Mouse (Mus musculus) heart, postnatal 4 days (tissue): ENCODE results near the gene Farp1. TPM values are rescaled to one million over a fixed set of nuclear protein-coding genes. Genes with fewer than 3 reads are reported as not detected.
A peak's percentile ranks its signal among the peaks of the same experiment; 100 is the strongest.
"Not testable (repeated sequence)": the region's sequence is repeated elsewhere in the genome, so short reads cannot be mapped to it uniquely, and the experiment has no call there.

Experiments
- DNase-seq: peaks from one replicate; pipeline ENCODE4 v3.0.0; 2021
- total RNA-seq, 2 experiments: library from RNA; stranded (reverse); gene quantifications; 2 replicates each; pipeline ENCODE4 v1.2.3; 2021

Gene Farp1
- total RNA-seq, 2 experiments from 2014 or later: 42.9 to 43.2 TPM

- no peak for DNase-seq
Observed at GRCm38 (mm10) chr14:121186402-121186894, 151.4 kb downstream of the Farp1 start.

- not testable (repeated sequence) for DNase-seq
Observed at GRCm38 (mm10) chr14:121189840-121190239, 154.8 kb downstream of the Farp1 start.

GRCm38 (mm10) chr14:121190386-121190785 lies 155.4 kb downstream of the Farp1 start:
- DNase-seq: peak; percentile 36

GRCm38 (mm10) chr14:121191739-121192138 lies 156.7 kb downstream of the Farp1 start:
- peak; percentile 63 for DNase-seq

- DNase-seq: no peak
Observed at GRCm38 (mm10) chr14:121192394-121192793, 157.4 kb downstream of the Farp1 start.

- no peak for DNase-seq
Observed at GRCm38 (mm10) chr14:121193981-121194380, 159.0 kb downstream of the Farp1 start.

- DNase-seq: no peak
Observed at GRCm38 (mm10) chr14:121198915-121199572, 164.0 kb downstream of the Farp1 start.

GRCm38 (mm10) chr14:121199789-121200188 lies 164.8 kb downstream of the Farp1 start:
- peak; percentile 30 for DNase-seq

- DNase-seq: no peak
Observed at GRCm38 (mm10) chr14:121200353-121200752, 165.4 kb downstream of the Farp1 start.

- no peak for DNase-seq
Observed at GRCm38 (mm10) chr14:121201178-121201577, 166.2 kb downstream of the Farp1 start.

GRCm38 (mm10) chr14:121205459-121205858 lies 170.5 kb downstream of the Farp1 start:
- DNase-seq: no peak

- peak; percentile 10 for DNase-seq
Observed at GRCm38 (mm10) chr14:121207441-121208158, 172.6 kb downstream of the Farp1 start.

GRCm38 (mm10) chr14:121208159-121208515 lies 173.1 kb downstream of the Farp1 start:
- DNase-seq: no peak

- no peak for DNase-seq
Observed at GRCm38 (mm10) chr14:121210318-121210717, 175.3 kb downstream of the Farp1 start.

- DNase-seq: no peak
Observed at GRCm38 (mm10) chr14:121213650-121214049, 178.7 kb downstream of the Farp1 start.

GRCm38 (mm10) chr14:121214636-121215257 lies 179.7 kb downstream of the Farp1 start:
- no peak for DNase-seq

- DNase-seq: no peak
Observed at GRCm38 (mm10) chr14:121215817-121216216, 180.8 kb downstream of the Farp1 start.

GRCm38 (mm10) chr14:121216672-121217071 lies 181.7 kb downstream of the Farp1 start:
- no peak for DNase-seq

GRCm38 (mm10) chr14:121218620-121219019 lies 183.6 kb downstream of the Farp1 start:
- peak; percentile 40 for DNase-seq

GRCm38 (mm10) chr14:121219226-121220039 lies 184.4 kb downstream of the Farp1 start:
- DNase-seq: no peak

GRCm38 (mm10) chr14:121220040-121220322 lies 185.0 kb downstream of the Farp1 start:
- no peak for DNase-seq

GRCm38 (mm10) chr14:121220723-121221122 lies 185.7 kb downstream of the Farp1 start:
- DNase-seq: peak; percentile 81

- peak; percentile 36 for DNase-seq
Observed at GRCm38 (mm10) chr14:121225804-121226203, 190.8 kb downstream of the Farp1 start.
